In genomic region chr13:15079148-15079547, GRCm38 (mm10) we compare ENCODE assay signal across 16 mouse cellular contexts.
DNase-seq lines count a peak whose midpoint lies in the region; ATAC-seq and TF ChIP-seq lines count a peak whose summit lies in the region.
"Had no signal": no experiment of that assay in that cellular context is flagged by ENCODE, and none has a peak within 500 bp of the region (broad histone marks: within the 10 kb centered on the region; RNA-seq: fewer than 3 reads in every experiment).

No protein-coding gene starts in this region.

- no peaks in the 10 kb centered on the region for H3K36me3 ChIP-seq in forebrain, embryonic 15.5 days
- H3K36me3 ChIP-seq in forebrain, embryonic 10.5 days (replicated peaks): no peaks in the 10 kb centered on the region
- no peaks in the 10 kb centered on the region for H3K36me3 ChIP-seq in neural tube, embryonic 12.5 days
- no peaks in the 10 kb centered on the region for H3K36me3 ChIP-seq in neural tube, embryonic 15.5 days
- no peaks in the 10 kb centered on the region for H3K36me3 ChIP-seq in forebrain, postnatal 0 days (ENCODE audit: insufficient read depth)
- H3K36me3 ChIP-seq in neural tube, embryonic 14.5 days (ENCODE audit: control insufficient read depth, insufficient read depth, low read length): no peaks in the 10 kb centered on the region
- H3K36me3 ChIP-seq: intestine, embryonic 15.5 days; midbrain, embryonic 12.5 days had no signal

- H3K4me3 ChIP-seq in forebrain, embryonic 15.5 days: no peak overlapping the region
- no peak overlapping the region for H3K4me3 ChIP-seq in forebrain, embryonic 10.5 days
- H3K4me3 ChIP-seq in neural tube, embryonic 12.5 days: no peak overlapping the region
- H3K4me3 ChIP-seq in neural tube, embryonic 15.5 days (replicated peaks): no peak overlapping the region
- H3K4me3 ChIP-seq in forebrain, postnatal 0 days (ENCODE audit: low read depth, low read length): no peak overlapping the region
- H3K4me3 ChIP-seq in neural tube, embryonic 14.5 days (ENCODE audit: low read depth, low read length): no peak overlapping the region
- H3K4me3 ChIP-seq: intestine, embryonic 15.5 days; midbrain, embryonic 12.5 days; myocyte had no signal

- no peaks in the 10 kb centered on the region for H3K27me3 ChIP-seq in forebrain, embryonic 15.5 days
- H3K27me3 ChIP-seq in forebrain, embryonic 10.5 days (ENCODE audit: poor library complexity, severe bottlenecking): no peaks in the 10 kb centered on the region
- H3K27me3 ChIP-seq in neural tube, embryonic 12.5 days (replicated peaks): no peaks in the 10 kb centered on the region
- no peaks in the 10 kb centered on the region for H3K27me3 ChIP-seq in neural tube, embryonic 15.5 days (replicated peaks)
- H3K27me3 ChIP-seq in forebrain, postnatal 0 days (ENCODE audit: insufficient read depth, low read length): no peaks in the 10 kb centered on the region
- no peaks in the 10 kb centered on the region for H3K27me3 ChIP-seq in neural tube, embryonic 14.5 days (ENCODE audit: control insufficient read depth, insufficient read depth, low read length)
- H3K27me3 ChIP-seq: intestine, embryonic 15.5 days; midbrain, embryonic 12.5 days had no signal

- H3K9ac ChIP-seq in forebrain, embryonic 15.5 days (replicated peaks): no peak overlapping the region
- no peak overlapping the region for H3K9ac ChIP-seq in neural tube, embryonic 12.5 days
- no peak overlapping the region for H3K9ac ChIP-seq in neural tube, embryonic 15.5 days (replicated peaks)
- H3K9ac ChIP-seq in forebrain, postnatal 0 days: no peak overlapping the region
- H3K9ac ChIP-seq in neural tube, embryonic 14.5 days (replicated peaks; ENCODE audit: low read depth, low read length): no peak overlapping the region
- H3K9ac ChIP-seq: intestine, embryonic 15.5 days; liver, postnatal 0 days; midbrain, embryonic 12.5 days had no signal

- no peak overlapping the region for H3K4me2 ChIP-seq in forebrain, embryonic 15.5 days (replicated peaks)
- H3K4me2 ChIP-seq in neural tube, embryonic 12.5 days (replicated peaks): no peak overlapping the region
- H3K4me2 ChIP-seq in neural tube, embryonic 15.5 days: no peak overlapping the region
- no peak overlapping the region for H3K4me2 ChIP-seq in forebrain, postnatal 0 days (ENCODE audit: low read depth)
- H3K4me2 ChIP-seq in neural tube, embryonic 14.5 days (ENCODE audit: low read depth, low read length): no peak overlapping the region
- H3K4me2 ChIP-seq: intestine, embryonic 15.5 days; midbrain, embryonic 12.5 days had no signal

- H3K9me3 ChIP-seq in forebrain, embryonic 15.5 days: no peaks in the 10 kb centered on the region
- H3K9me3 ChIP-seq in forebrain, embryonic 10.5 days: no peaks in the 10 kb centered on the region
- H3K9me3 ChIP-seq in neural tube, embryonic 12.5 days: no peaks in the 10 kb centered on the region
- H3K9me3 ChIP-seq in neural tube, embryonic 15.5 days (replicated peaks): no peaks in the 10 kb centered on the region
- H3K9me3 ChIP-seq in forebrain, postnatal 0 days (ENCODE audit: low read length): no peaks in the 10 kb centered on the region
- H3K9me3 ChIP-seq in neural tube, embryonic 14.5 days (ENCODE audit: control insufficient read depth, low read length): no peaks in the 10 kb centered on the region
- H3K9me3 ChIP-seq: intestine, embryonic 15.5 days; midbrain, embryonic 12.5 days had no signal

- TF ChIP-seq CTCF in forebrain, postnatal 0 days (IDR thresholded peaks at IDR 0.05; ENCODE audit: low read depth): no peak

- DNase-seq in forebrain, embryonic 10.5 days (ENCODE audit: extremely low spot score, low spot score): no peak
- peak; percentile 29 for DNase-seq in forebrain, postnatal 0 days
- DNase-seq: adrenal gland, postnatal 10 days; cerebellum, adult 11-12 months; gastrocnemius, postnatal 25 days; liver, postnatal 0 days; lung, postnatal 36 days; thymus, adult 2 months had no signal

- no peak overlapping the region for H3K27ac ChIP-seq in forebrain, embryonic 15.5 days (replicated peaks)
- H3K27ac ChIP-seq in forebrain, embryonic 10.5 days: no peak overlapping the region
- H3K27ac ChIP-seq in neural tube, embryonic 12.5 days: no peak overlapping the region
- no peak overlapping the region for H3K27ac ChIP-seq in neural tube, embryonic 15.5 days (replicated peaks)
- no peak overlapping the region for H3K27ac ChIP-seq in forebrain, postnatal 0 days (ENCODE audit: low read depth, low read length)
- H3K27ac ChIP-seq in neural tube, embryonic 14.5 days (ENCODE audit: low read depth, low read length): no peak overlapping the region
- H3K27ac ChIP-seq: midbrain, embryonic 12.5 days had no signal

- ATAC-seq in forebrain, embryonic 15.5 days (replicated peaks): peak; percentile 73
- peak; percentile 56; the same call in 1 of the 2 replicates for ATAC-seq in neural tube, embryonic 12.5 days (ENCODE audit: low FRiP score, low read depth)
- ATAC-seq in neural tube, embryonic 15.5 days (ENCODE audit: low FRiP score): no peak
- ATAC-seq in forebrain, postnatal 0 days: peak; percentile 67; the same call in 1 of the 2 replicates
- peak; percentile 63; the same call in 1 of the 2 replicates for ATAC-seq in neural tube, embryonic 14.5 days (ENCODE audit: low read depth)
- no peak for ATAC-seq in erythroblast, adult 5-6 weeks (replicated peaks; ENCODE audit: low FRiP score, poor library complexity, severe bottlenecking)
- ATAC-seq: liver, postnatal 0 days had no signal

- H3K4me1 ChIP-seq in forebrain, embryonic 15.5 days: no peaks in the 10 kb centered on the region
- H3K4me1 ChIP-seq in forebrain, embryonic 10.5 days: no peaks in the 10 kb centered on the region
- no peaks in the 10 kb centered on the region for H3K4me1 ChIP-seq in neural tube, embryonic 12.5 days
- no peaks in the 10 kb centered on the region for H3K4me1 ChIP-seq in neural tube, embryonic 15.5 days
- no peaks in the 10 kb centered on the region for H3K4me1 ChIP-seq in forebrain, postnatal 0 days (ENCODE audit: insufficient read depth)
- no peaks in the 10 kb centered on the region for H3K4me1 ChIP-seq in neural tube, embryonic 14.5 days (ENCODE audit: control insufficient read depth, insufficient read depth, low read length)
- H3K4me1 ChIP-seq: intestine, embryonic 15.5 days; midbrain, embryonic 12.5 days had no signal

Comparison
In these comparisons a context has a peak if more than half of its experiments do, and no peak if none do; other contexts are left out.
1. ATAC-seq: peak in forebrain, embryonic 15.5 days (single experiment), neural tube, embryonic 12.5 days (single experiment), forebrain, postnatal 0 days (single experiment) and neural tube, embryonic 14.5 days (single experiment); none in neural tube, embryonic 15.5 days (single experiment) and erythroblast, adult 5-6 weeks (single experiment).